In genomic region chr4:125385811-125386210, GRCm38 (mm10) we compare ENCODE assay signal across 15 mouse cellular contexts.
DNase-seq lines count a peak whose midpoint lies in the region; TF ChIP-seq lines count a peak whose summit lies in the region.
"Had no signal": no experiment of that assay in that cellular context is flagged by ENCODE, and none has a peak within 500 bp of the region (broad histone marks: within the 10 kb centered on the region; RNA-seq: fewer than 3 reads in every experiment).

No protein-coding gene starts in this region.

- no peaks in the 10 kb centered on the region for H3K27me3 ChIP-seq in heart, adult 2 months (ENCODE audit: control insufficient read depth, insufficient read depth, low read length)

- H3K9ac ChIP-seq in heart, adult 2 months (ENCODE audit: low read depth, low read length), result no peak overlapping the region

- intact Hi-C loops in heart, adult 2 months (cut with DNase I), result no loop called here

- no peak for TF ChIP-seq CTCF in heart, adult 2 months (IDR thresholded peaks at IDR 0.05)

- H3K4me1 ChIP-seq in heart, adult 2 months (ENCODE audit: control insufficient read depth, insufficient read depth, low read length), result no peaks in the 10 kb centered on the region

- no peak for TF ChIP-seq EP300 in heart, adult 2 months (IDR thresholded peaks at IDR 0.05; ENCODE audit: insufficient read depth, low read depth, low read length)

- no peak overlapping the region for H3K4me3 ChIP-seq in heart, adult 2 months

- no peak overlapping the region for H3K27ac ChIP-seq in heart, adult 2 months

- no peaks in the 10 kb centered on the region for H3K36me3 ChIP-seq in heart, adult 2 months (ENCODE audit: control insufficient read depth, insufficient read depth, low read length)
- H3K36me3 ChIP-seq: G1E had no signal

- DNase-seq in retina, embryonic 14.5 days (ENCODE audit: low spot score), result peak; percentile 62
- peak; percentile 50 for DNase-seq in retina, postnatal 1 day
- no peak for DNase-seq in heart, adult 2 months
- no peak for DNase-seq in urinary bladder, postnatal 10 days (ENCODE audit: low spot score)
- DNase-seq: adrenal gland, adult 2 months; adrenal gland, adult 8-10 months; adrenal gland, postnatal 10 days; adrenal gland, postnatal 14 days; adrenal gland, postnatal 25 days; adrenal gland, postnatal 36 days; B cell, adult 2 months; cerebellum, adult 11 months; cerebellum, adult 11-12 months; cerebellum, adult 18-20 months had no signal

- 51% methylated on average over 4 of the region's 4 CpGs for WGBS in heart, adult 2 months

- no peak for TF ChIP-seq POLR2A in heart, adult 2 months (IDR thresholded peaks at IDR 0.05; ENCODE audit: insufficient read depth, low read depth, low read length)

- no peaks in the 10 kb centered on the region for H3K79me2 ChIP-seq in heart, adult 2 months (replicated peaks; ENCODE audit: control insufficient read depth, insufficient read depth, low read length)

Comparison
In these comparisons a context has a peak if more than half of its experiments do, and no peak if none do; other contexts are left out.
1. DNase-seq: peak in retina, embryonic 14.5 days (single experiment) and retina, postnatal 1 day (single experiment); none in heart, adult 2 months (0 of 2) and urinary bladder, postnatal 10 days (single experiment).